Mouse (Mus musculus): Measurements from ENCODE around the gene Ndufaf3. TPM values are rescaled to one million over a fixed set of nuclear protein-coding genes. Genes with fewer than 3 reads are reported as not detected.

The Ndufaf3 gene
- polyA plus RNA-seq, 1 experiment = 23.0 TPM

DNA sequence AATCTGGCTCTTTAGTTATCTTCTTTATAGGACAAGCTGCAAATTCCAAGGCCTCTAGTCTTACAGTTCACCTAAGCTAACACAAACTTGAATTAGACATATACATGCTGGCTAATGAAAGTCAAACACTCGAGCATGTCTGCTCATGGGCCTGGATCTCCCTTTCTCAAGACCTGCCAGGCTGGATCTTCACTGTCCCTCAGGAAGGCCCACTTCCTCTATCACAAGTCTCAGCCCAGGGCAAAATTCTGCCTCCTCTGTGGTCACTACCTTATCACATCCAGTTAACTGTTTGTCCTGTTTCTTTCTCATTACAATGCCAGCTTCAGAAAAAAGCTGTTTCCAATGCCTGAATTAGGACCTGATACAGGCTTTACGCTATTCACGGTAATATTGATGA lies 27.1 kb upstream of the Ndufaf3 start:
- H3K4me1 ChIP-seq (ENCODE audit: control insufficient read depth, insufficient read depth, low read length) = no peaks in the 10 kb centered on the region; the same call in 1 of the 2 replicates
- 62% methylated on average over 3 of the region's 3 CpGs for WGBS
- no peak overlapping the region for H3K4me3 ChIP-seq (replicated peaks; ENCODE audit: control insufficient read depth, low read depth, low read length)
- TF ChIP-seq CTCF (IDR thresholded peaks at IDR 0.05; ENCODE audit: control insufficient read depth, insufficient read depth, low read length) (no peak), POLR2A (IDR thresholded peaks at IDR 0.05; ENCODE audit: borderline replicate concordance, control insufficient read depth, low read depth, low read length) (no peak)
- no peak overlapping the region for H3K27ac ChIP-seq (ENCODE audit: control insufficient read depth, insufficient read depth, low read depth, low read length, poor library complexity)

DNA sequence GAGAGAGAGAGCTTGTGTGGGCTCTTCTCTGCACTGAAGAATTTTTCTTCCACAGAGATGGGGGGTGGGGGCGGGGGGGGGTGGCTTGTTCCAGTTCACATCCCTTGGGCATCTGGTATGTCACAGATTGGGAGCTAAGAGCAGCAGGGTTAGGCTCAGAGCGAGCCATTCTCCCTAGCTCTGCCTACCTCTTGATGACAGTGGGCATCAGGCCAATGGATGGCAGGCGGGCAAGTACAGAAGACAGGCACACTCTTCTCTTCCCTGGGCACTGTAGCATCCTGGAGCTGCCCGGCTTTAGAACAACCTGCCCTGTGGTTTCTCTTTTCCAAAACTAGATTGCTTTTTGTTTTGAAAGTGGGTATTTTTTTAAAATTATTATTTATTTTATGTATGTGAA lies 24.2 kb upstream of the Ndufaf3 start:
- 84% methylated on average over 4 of the region's 4 CpGs for WGBS

DNA sequence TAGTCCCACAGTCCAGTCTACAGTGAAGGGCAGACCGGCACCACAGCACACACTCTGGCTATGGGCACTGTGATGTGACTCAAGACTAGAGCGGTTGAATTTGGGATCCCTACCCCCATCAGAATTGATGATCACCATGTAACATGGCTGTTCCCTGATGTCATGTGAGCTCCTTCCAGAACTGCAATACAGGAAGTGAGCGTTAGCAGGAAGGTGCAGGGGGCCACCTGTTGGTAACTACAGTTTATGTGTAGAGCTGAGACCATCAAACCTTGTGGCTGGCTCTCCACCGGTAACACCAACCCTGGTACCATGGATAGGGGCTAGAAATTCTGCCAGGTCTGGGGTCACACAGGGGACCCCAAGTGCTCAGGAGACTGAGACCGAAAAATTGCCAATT lies 22.0 kb upstream of the Ndufaf3 start:
- Histone ChIP-seq H3K4me3 (replicated peaks; ENCODE audit: control insufficient read depth, low read depth, low read length) (no peak overlapping the region), H3K4me1 (ENCODE audit: control insufficient read depth, insufficient read depth, low read length) (no peaks in the 10 kb centered on the region), H3K27ac (ENCODE audit: control insufficient read depth, insufficient read depth, low read depth, low read length, poor library complexity) (no peak overlapping the region)
- 60% methylated on average over 5 of the region's 5 CpGs for WGBS
- TF ChIP-seq CTCF (IDR thresholded peaks at IDR 0.05; ENCODE audit: control insufficient read depth, insufficient read depth, low read length) (no peak), POLR2A (IDR thresholded peaks at IDR 0.05; ENCODE audit: borderline replicate concordance, control insufficient read depth, low read depth, low read length) (no peak)

More for the DNA sequence above, 24.2 kb upstream of the Ndufaf3 start:
- Histone ChIP-seq H3K4me3 (replicated peaks; ENCODE audit: control insufficient read depth, low read depth, low read length) (no peak overlapping the region), H3K27ac (ENCODE audit: control insufficient read depth, insufficient read depth, low read depth, low read length, poor library complexity) (no peak overlapping the region), H3K4me1 (ENCODE audit: control insufficient read depth, insufficient read depth, low read length) (no peaks in the 10 kb centered on the region; the same call in 1 of the 2 replicates)
- TF ChIP-seq POLR2A (IDR thresholded peaks at IDR 0.05; ENCODE audit: borderline replicate concordance, control insufficient read depth, low read depth, low read length) (no peak), CTCF (IDR thresholded peaks at IDR 0.05; ENCODE audit: control insufficient read depth, insufficient read depth, low read length) (no peak)

- H3K27ac ChIP-seq (ENCODE audit: control insufficient read depth, insufficient read depth, low read depth, low read length, poor library complexity) = no peak overlapping the region
- WGBS = 87% methylated on average over 14 of the region's 14 CpGs
- no peaks in the 10 kb centered on the region for H3K4me1 ChIP-seq (ENCODE audit: control insufficient read depth, insufficient read depth, low read length)
- no peak overlapping the region for H3K4me3 ChIP-seq (replicated peaks; ENCODE audit: control insufficient read depth, low read depth, low read length)
- TF ChIP-seq CTCF (IDR thresholded peaks at IDR 0.05; ENCODE audit: control insufficient read depth, insufficient read depth, low read length) (no peak), POLR2A (IDR thresholded peaks at IDR 0.05; ENCODE audit: borderline replicate concordance, control insufficient read depth, low read depth, low read length) (no peak)
Measured at GRCm38 (mm10) chr9:108587571-108588180, 20.4 kb upstream of the Ndufaf3 start.

- 75% methylated on average over 5 of the region's 5 CpGs for WGBS
- Histone ChIP-seq H3K4me3 (replicated peaks; ENCODE audit: control insufficient read depth, low read depth, low read length) (peak overlapping the region; percentile 82), H3K27ac (ENCODE audit: control insufficient read depth, insufficient read depth, low read depth, low read length, poor library complexity) (no peak overlapping the region), H3K4me1 (ENCODE audit: control insufficient read depth, insufficient read depth, low read length) (peaks cover 2% of the 10 kb centered on the region)
- TF ChIP-seq POLR2A (IDR thresholded peaks at IDR 0.05; ENCODE audit: borderline replicate concordance, control insufficient read depth, low read depth, low read length) (no peak), CTCF (IDR thresholded peaks at IDR 0.05; ENCODE audit: control insufficient read depth, insufficient read depth, low read length) (no peak)
Measured at GRCm38 (mm10) chr9:108579344-108579690, 12.1 kb upstream of the Ndufaf3 start.

DNA sequence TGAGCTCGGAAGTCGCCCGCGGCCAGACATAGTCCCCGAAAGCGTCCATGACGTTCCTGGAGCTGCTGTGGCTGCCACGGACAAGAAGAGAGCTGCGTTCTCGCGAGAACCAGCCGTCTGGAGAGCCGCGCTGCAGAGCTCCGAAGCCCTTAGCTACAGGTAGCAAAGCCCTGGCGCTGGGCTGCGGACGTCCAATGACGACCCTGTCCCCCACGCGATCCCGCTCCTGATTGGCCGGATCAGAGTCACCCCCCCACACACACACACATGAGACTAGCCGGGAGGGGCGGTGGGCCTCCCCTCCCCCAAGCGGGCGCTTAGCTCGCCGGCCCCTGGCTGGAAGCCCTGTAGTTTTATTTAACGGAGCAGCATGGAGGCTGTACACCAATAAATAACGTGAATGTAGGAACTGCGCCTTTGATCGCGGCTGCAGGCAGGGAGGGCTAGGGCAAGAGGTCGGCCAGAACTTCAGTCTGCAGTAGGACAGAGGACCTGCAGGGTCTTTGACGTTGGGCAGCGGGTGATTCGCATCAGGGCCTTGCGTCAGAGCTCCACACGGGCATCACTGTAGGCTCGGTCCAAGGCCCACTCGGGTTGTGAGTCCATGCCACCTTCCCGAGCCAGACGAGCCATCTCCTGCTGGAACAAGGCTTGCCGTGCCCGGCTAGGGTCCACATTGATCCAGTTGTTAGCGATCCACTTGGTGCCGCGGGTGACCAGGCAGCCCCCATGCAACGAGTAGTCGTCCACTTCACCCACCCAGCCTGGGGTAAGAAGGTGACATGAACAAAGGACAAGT lies 11.5 kb upstream of the Ndufaf3 start, which contains the start of gene Wdr6:
TSS of gene Wdr6 (minus strand) at position 195 of the 799 bp plus-strand sequence.
- H3K4me3 ChIP-seq (replicated peaks; ENCODE audit: control insufficient read depth, low read depth, low read length) = peak within 1 kb of the TSS; percentile 82
- TF ChIP-seq CTCF (IDR thresholded peaks at IDR 0.05; ENCODE audit: control insufficient read depth, insufficient read depth, low read length) = no peak
- peak; percentile 58; the same call in 1 of the 2 replicates for TF ChIP-seq POLR2A (IDR thresholded peaks at IDR 0.05; ENCODE audit: borderline replicate concordance, control insufficient read depth, low read depth, low read length)
- 7% methylated on average over 51 of the region's 51 CpGs for WGBS
- 0 out of 2 replicates have a peak within 1 kb of the TSS, but pooled peaks have one; percentile 46 for H3K27ac ChIP-seq (ENCODE audit: control insufficient read depth, insufficient read depth, low read depth, low read length, poor library complexity)
- peaks cover 2% of the 10 kb centered on the region for H3K4me1 ChIP-seq (ENCODE audit: control insufficient read depth, insufficient read depth, low read length)

- 0 out of 2 replicates have a peak overlapping the region, but pooled peaks have one; percentile 46 for H3K27ac ChIP-seq (ENCODE audit: control insufficient read depth, insufficient read depth, low read depth, low read length, poor library complexity)
- no peak for TF ChIP-seq CTCF (IDR thresholded peaks at IDR 0.05; ENCODE audit: control insufficient read depth, insufficient read depth, low read length)
- under 1% methylated on average over 24 of the region's 24 CpGs for WGBS
- H3K4me1 ChIP-seq (ENCODE audit: control insufficient read depth, insufficient read depth, low read length) = peaks cover 2% of the 10 kb centered on the region
- peak overlapping the region; percentile 82 for H3K4me3 ChIP-seq (replicated peaks; ENCODE audit: control insufficient read depth, low read depth, low read length)
Measured at GRCm38 (mm10) chr9:108577934-108578544, 10.8 kb upstream of the Ndufaf3 start.

- TF ChIP-seq POLR2A (IDR thresholded peaks at IDR 0.05; ENCODE audit: borderline replicate concordance, control insufficient read depth, low read depth, low read length) = no peak
- no peak for TF ChIP-seq CTCF (IDR thresholded peaks at IDR 0.05; ENCODE audit: control insufficient read depth, insufficient read depth, low read length)
- 60% methylated on average over 6 of the region's 6 CpGs for WGBS
- H3K4me1 ChIP-seq (ENCODE audit: control insufficient read depth, insufficient read depth, low read length) = peaks cover 2% of the 10 kb centered on the region
Measured at GRCm38 (mm10) chr9:108577025-108577424, 9.8 kb upstream of the Ndufaf3 start.

More at GRCm38 (mm10) chr9:108577025-108577424, 9.8 kb upstream of the Ndufaf3 start:
- Histone ChIP-seq H3K4me3 (replicated peaks; ENCODE audit: control insufficient read depth, low read depth, low read length) (no peak overlapping the region), H3K27ac (ENCODE audit: control insufficient read depth, insufficient read depth, low read depth, low read length, poor library complexity) (no peak overlapping the region)
